Mouse (Mus musculus): ENCODE data around the gene Tshz2. TPM values are rescaled to one million over a fixed set of nuclear protein-coding genes. Genes with fewer than 3 reads are reported as not detected.
A peak's percentile ranks its signal among the peaks of the same experiment; 100 is the strongest.

Tshz2 gene
- polyA plus RNA-seq, 1 experiment from 2014 or later, result 5.1 TPM

DNA sequence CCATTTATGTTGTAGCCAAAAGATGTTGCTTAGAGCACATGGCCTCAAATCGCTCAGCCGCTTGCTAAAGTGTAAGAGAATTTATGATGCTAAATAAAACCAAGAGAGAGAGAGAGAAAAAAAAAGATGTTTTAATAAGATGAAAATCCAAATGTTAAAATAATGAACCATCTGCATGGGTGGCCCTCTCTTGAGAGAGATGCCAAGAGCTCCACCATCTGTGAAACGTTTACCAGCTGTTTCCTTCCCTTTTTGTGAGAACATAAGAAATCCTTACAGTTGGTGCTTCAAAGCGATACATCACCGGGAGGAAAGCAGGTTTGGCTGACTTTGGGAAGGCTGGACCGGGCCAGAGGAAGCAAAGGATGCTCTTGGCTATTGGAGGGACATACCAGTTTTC is 32.6 kb upstream of the Tshz2 start:
- H3K4me3 ChIP-seq, result no peak overlapping the region
- WGBS, result 89% methylated on average over 6 of the region's 6 CpGs
- no peak for DNase-seq (ENCODE audit: low spot score)
- no peak overlapping the region for H3K27ac ChIP-seq
- H3K27me3 ChIP-seq (ENCODE audit: insufficient read depth, poor library complexity, severe bottlenecking), result no peaks in the 10 kb centered on the region; the same call in 1 of the 2 replicates
- H3K36me3 ChIP-seq, result no peaks in the 10 kb centered on the region
- no peaks in the 10 kb centered on the region for H3K9me3 ChIP-seq
- no peaks in the 10 kb centered on the region for H3K4me1 ChIP-seq (replicated peaks)

DNA sequence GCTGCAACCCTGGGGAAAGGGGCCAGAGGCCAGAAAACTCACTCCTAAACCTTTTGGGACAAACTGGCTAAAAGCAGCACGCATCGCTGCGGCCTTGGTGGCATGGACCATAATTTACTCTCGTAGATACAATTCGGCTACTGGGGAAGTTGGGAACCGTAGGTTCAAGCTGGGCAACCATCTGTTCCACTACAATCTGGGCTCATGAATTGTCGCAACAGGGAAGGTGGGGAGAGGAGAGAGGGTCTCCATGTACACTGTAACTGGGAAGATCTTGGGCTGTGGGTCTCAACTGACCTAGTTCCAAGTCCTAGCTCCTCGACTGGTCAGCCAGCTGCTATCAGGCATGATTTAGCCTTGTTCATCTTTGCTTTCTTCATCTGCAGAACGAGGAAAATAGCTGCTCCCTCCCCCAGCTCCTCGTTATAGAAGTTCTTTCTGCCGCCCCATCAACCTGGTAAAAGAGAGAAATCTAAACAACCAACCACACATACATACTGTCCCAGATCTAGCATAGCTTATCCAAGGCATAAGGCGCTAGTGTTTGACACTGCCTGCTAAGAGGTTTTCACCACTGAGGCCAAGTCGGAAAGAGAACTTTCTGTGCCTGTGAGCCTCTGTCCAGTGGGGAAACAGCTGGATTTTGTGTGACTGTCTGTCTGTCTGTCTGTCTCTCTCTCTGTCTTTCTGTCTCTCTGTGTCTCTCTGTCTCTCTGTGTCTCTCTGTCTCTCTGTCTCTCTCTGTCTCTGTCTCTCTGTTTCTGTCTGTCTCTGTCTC is 25.7 kb upstream of the Tshz2 start:
- H3K9me3 ChIP-seq, result no peaks in the 10 kb centered on the region
- WGBS, result 82% methylated on average over 13 of the region's 13 CpGs
- no peak for DNase-seq (ENCODE audit: low spot score)
- no peak overlapping the region for H3K27ac ChIP-seq
- H3K27me3 ChIP-seq (ENCODE audit: insufficient read depth, poor library complexity, severe bottlenecking), result no peaks in the 10 kb centered on the region
- peaks cover 13% of the 10 kb centered on the region for H3K4me1 ChIP-seq (replicated peaks)
- H3K36me3 ChIP-seq, result no peaks in the 10 kb centered on the region
- H3K4me3 ChIP-seq, result no peak overlapping the region

DNA sequence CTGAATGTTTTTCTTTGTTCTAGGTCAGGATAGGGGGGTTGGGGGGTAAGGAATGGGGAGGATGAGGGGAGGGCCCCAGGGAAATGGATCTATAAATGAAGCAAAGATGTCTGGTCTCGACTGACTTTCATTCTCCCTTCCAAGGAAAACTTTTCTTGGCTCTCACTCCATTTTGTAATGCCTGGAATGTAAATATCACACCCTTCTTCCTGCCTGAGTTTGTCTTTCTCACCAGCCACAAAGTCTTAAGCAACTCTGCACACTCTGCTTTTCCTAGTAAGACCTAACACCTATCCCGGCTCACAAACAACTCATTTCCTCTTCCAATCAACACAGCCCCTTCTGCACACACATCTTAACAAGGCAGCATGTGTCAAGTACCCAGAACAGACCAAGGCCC is 25.0 kb upstream of the Tshz2 start:
- H3K36me3 ChIP-seq, result no peaks in the 10 kb centered on the region
- H3K27ac ChIP-seq, result no peak overlapping the region
- no peaks in the 10 kb centered on the region for H3K27me3 ChIP-seq (ENCODE audit: insufficient read depth, poor library complexity, severe bottlenecking)
- no peak overlapping the region for H3K4me3 ChIP-seq
- DNase-seq (ENCODE audit: low spot score), result no peak
- 67% methylated on average over 2 of the region's 2 CpGs for WGBS
- H3K9me3 ChIP-seq, result no peaks in the 10 kb centered on the region
- H3K4me1 ChIP-seq (replicated peaks), result peaks cover 13% of the 10 kb centered on the region

DNA sequence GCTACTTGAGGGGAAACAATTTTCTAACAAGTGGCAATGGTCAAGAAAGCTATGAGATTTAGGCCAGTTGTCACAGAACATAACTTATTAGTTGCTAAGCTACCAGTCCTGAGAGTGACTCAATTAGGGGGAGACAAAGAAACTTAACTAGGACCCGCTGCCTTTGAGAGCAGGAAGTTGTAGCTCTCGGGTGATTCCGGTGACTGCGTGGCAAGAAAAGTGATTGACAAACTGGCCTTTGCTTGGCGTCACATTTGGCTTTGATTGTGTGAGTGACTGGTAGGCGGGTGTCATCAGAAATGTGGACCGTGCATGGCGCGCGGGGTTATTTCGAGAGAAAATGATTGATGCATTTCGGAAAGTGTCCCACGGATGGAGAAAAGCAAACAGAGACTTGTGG is 22.9 kb upstream of the Tshz2 start:
- no peaks in the 10 kb centered on the region for H3K9me3 ChIP-seq
- no peak for DNase-seq (ENCODE audit: low spot score)
- H3K27ac ChIP-seq, result no peak overlapping the region
- WGBS, result 54% methylated on average over 13 of the region's 13 CpGs
- no peaks in the 10 kb centered on the region for H3K36me3 ChIP-seq
- peaks cover 13% of the 10 kb centered on the region for H3K4me1 ChIP-seq (replicated peaks)
- no peaks in the 10 kb centered on the region for H3K27me3 ChIP-seq (ENCODE audit: insufficient read depth, poor library complexity, severe bottlenecking)
- no peak overlapping the region for H3K4me3 ChIP-seq

DNA sequence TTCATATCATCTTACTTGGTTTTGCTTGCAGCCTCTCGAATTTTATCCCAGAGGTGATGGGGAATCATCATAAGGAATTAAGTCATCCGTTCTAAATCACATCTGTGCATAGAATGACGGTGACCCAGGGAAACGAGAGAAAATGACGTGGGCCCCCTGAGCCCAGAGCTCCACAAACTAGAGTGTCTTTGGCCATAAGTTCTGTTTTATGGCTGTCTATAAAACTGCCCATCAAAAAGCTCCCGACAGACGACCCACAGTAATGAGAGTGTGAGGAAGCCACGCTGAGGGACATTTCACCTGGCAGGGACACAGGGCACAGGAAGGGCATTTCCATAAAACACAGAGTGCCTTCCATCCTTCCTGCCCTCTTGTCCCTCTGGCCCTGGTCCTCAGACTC is 21.9 kb upstream of the Tshz2 start:
- Histone ChIP-seq H3K9me3 (no peaks in the 10 kb centered on the region), H3K36me3 (no peaks in the 10 kb centered on the region), H3K27ac (no peak overlapping the region), H3K4me3 (no peak overlapping the region), H3K4me1 (replicated peaks) (peaks cover 13% of the 10 kb centered on the region), H3K27me3 (ENCODE audit: insufficient read depth, poor library complexity, severe bottlenecking) (no peaks in the 10 kb centered on the region)
- WGBS, result 88% methylated on average over 8 of the region's 8 CpGs
- DNase-seq (ENCODE audit: low spot score), result no peak

DNA sequence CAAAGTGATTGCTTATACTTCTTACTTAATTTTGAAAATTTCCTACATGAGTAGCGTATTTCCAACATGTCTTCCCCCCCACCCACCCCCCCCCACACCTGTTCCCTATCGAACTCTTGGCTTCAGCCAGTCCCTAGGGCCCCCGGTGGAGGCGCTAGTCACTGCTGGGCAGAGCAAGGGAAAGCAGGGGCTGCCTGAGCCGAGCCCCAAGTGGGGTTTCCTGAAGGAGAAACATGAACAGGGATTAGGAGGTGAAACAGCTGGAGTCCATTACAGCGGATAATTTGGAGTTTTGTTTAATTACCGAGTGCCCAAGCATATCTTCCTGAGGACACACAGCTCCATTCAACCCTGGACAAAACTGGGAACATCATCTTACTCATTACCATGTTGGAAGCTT is 21.3 kb upstream of the Tshz2 start:
- no peak overlapping the region for H3K27ac ChIP-seq
- no peaks in the 10 kb centered on the region for H3K9me3 ChIP-seq
- no peak for DNase-seq (ENCODE audit: low spot score)
- H3K27me3 ChIP-seq (ENCODE audit: insufficient read depth, poor library complexity, severe bottlenecking), result no peaks in the 10 kb centered on the region
- H3K36me3 ChIP-seq, result no peaks in the 10 kb centered on the region
- no peak overlapping the region for H3K4me3 ChIP-seq
- 42% methylated on average over 7 of the region's 7 CpGs for WGBS
- peaks cover 13% of the 10 kb centered on the region for H3K4me1 ChIP-seq (replicated peaks)

DNA sequence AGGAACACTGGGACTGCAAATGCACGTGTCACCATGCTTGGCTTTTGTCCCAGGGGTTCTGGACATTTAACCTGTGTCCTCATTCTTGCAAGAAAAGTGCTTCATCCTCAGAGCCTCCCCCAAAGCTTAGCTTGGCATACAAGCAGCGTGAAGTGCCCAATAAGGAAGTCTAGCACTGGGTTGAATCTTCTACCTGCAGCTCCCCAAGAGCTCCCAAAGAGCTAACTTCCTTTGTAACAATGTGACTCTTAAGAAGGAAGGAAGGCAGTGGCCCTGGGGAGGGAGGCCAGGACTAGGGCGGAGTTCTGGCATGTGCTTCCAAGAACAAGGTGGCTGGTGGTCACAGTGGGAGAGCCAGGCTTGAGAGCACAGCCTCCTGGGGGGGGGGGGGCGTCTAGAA is 18.1 kb upstream of the Tshz2 start:
- DNase-seq (ENCODE audit: low spot score), result no peak
- WGBS, result 61% methylated on average over 4 of the region's 4 CpGs
- Histone ChIP-seq H3K4me1 (replicated peaks) (peaks cover 12% of the 10 kb centered on the region), H3K36me3 (no peaks in the 10 kb centered on the region), H3K9me3 (no peaks in the 10 kb centered on the region), H3K27ac (no peak overlapping the region), H3K27me3 (ENCODE audit: insufficient read depth, poor library complexity, severe bottlenecking) (no peaks in the 10 kb centered on the region), H3K4me3 (no peak overlapping the region)

DNA sequence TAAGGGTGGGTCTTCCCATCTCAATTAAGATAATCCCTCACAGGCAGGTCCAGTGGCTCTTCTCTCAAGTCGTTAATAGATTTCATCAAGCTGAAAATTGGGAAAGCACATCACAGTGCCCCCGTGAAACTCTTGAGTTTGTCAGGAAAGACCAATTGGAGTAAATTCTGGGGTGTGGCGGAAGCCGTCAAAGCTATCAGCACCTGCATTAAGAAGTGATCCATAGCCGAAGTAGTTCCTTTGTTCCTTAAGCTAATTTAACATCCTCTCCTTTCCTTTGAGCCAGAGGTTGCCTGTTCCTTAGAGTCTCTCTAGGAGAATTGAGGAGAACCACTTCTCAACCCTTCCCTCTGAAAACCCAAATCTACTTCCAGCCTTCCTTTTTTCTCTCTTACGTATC is 16.8 kb upstream of the Tshz2 start:
- H3K36me3 ChIP-seq, result no peaks in the 10 kb centered on the region
- no peak for DNase-seq (ENCODE audit: low spot score)
- H3K9me3 ChIP-seq, result no peaks in the 10 kb centered on the region
- 89% methylated on average over 6 of the region's 6 CpGs for WGBS
- H3K4me1 ChIP-seq (replicated peaks), result peaks cover 5% of the 10 kb centered on the region
- H3K27ac ChIP-seq, result no peak overlapping the region
- no peak overlapping the region for H3K4me3 ChIP-seq
- H3K27me3 ChIP-seq (ENCODE audit: insufficient read depth, poor library complexity, severe bottlenecking), result no peaks in the 10 kb centered on the region

DNA sequence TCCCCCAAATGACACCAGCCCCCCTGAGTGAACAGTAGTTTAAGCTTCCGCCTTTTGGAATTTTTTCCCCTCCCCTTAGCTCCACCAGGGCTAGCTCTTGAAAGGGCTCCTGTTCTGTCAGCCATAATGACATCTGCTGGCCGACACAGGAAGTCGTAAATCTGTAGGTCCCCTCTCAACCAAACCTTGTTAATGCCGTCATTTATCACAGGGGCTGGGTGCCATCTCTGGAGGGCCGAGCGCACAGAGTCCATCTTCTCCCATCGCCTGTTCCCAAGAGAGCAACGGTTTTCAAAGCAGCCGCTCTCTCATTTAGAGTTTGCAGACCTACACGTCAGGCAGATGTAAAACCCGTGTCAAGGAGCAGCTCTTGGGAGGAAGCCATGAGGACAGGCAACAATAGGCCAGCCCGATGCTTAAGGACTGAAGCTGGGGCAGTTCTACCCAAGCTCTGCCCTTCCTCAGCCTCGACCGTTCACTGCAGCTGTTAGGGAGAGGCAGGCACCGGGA is 11.6 kb upstream of the Tshz2 start:
- Histone ChIP-seq H3K27ac (peak overlapping the region; percentile 53; the same call in 1 of the 2 replicates), H3K9me3 (no peaks in the 10 kb centered on the region), H3K36me3 (no peaks in the 10 kb centered on the region), H3K4me1 (replicated peaks) (peaks cover 8% of the 10 kb centered on the region), H3K4me3 (no peak overlapping the region), H3K27me3 (ENCODE audit: insufficient read depth, poor library complexity, severe bottlenecking) (no peaks in the 10 kb centered on the region)
- peak; percentile 24 for DNase-seq (ENCODE audit: low spot score)
- WGBS, result 64% methylated on average over 15 of the region's 15 CpGs

DNA sequence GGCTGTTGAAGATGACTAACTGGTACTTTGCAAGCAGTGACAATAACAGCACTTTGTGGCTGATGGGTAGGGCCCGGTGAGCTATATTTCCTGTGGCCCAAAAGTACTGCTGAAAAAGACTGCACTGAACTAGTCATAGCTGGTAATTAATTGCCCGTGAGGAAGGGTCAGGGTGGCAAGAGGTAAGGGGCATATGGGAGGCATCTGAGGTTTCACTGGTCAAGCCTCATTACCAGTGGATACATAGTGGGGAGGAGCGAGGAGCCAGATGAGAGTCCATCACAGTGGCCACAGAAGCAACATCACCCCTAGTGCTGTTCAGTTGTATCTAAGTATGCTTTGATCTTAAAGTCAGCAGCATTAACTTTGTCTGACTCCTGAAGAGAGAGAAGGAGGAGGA is 2.7 kb upstream of the Tshz2 start:
- no peak for DNase-seq (ENCODE audit: low spot score)
- Histone ChIP-seq H3K27me3 (ENCODE audit: insufficient read depth, poor library complexity, severe bottlenecking) (no peaks in the 10 kb centered on the region; the same call in 1 of the 2 replicates), H3K4me3 (no peak overlapping the region), H3K36me3 (no peaks in the 10 kb centered on the region), H3K9me3 (no peaks in the 10 kb centered on the region), H3K27ac (no peak overlapping the region), H3K4me1 (replicated peaks) (peaks cover 30% of the 10 kb centered on the region)
- 89% methylated on average over 3 of the region's 3 CpGs for WGBS

DNA sequence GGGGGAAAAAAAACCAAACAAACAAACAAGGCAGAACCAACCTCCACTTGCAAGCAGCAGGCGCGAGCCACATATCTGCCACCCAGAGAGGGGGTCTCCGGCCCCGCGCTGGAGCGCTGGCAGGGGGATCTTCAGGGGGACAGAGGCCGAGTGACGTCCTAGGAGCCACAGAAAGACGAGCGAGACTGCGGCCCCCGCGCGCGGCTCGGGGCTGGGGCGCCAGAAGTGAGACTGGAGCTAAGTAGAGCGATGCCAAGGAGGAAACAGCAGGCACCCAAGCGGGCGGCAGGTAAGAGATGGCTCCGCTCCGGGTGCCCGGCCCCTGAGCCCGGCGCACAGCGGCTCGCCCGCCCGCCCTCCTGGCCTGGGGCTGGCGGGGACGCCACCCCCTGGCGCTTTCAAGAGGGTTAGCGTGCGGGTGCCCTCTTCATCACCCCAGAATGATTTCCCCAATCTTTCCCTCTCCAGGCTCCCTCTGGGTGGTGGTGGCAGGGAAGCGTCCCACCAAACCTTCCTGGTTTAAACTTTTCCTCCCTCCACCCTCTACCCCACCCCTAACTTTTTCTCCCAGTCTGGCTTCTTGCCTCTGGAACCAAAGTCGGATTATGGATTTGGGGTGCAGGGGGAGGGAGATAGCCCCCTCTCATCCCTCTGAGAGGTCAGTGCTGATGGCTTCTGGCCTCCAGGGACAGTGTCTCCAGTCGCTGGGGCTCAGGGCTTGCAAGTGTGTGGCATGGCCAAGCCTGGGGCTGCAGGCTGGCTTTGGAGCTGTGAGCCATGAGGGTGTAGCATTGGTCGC is 877 bp downstream of the Tshz2 start:
- H3K9me3 ChIP-seq, result no peaks in the 10 kb centered on the region
- peaks cover 42% of the 10 kb centered on the region for H3K4me1 ChIP-seq (replicated peaks)
- DNase-seq (ENCODE audit: low spot score), result peak; percentile 55
- H3K27ac ChIP-seq, result peak overlapping the region; percentile 90
- H3K4me3 ChIP-seq, result peak overlapping the region; percentile 77
- H3K27me3 ChIP-seq (ENCODE audit: insufficient read depth, poor library complexity, severe bottlenecking), result no peaks in the 10 kb centered on the region; the same call in 1 of the 2 replicates
- WGBS, result under 1% methylated on average over 38 of the region's 38 CpGs
- no peaks in the 10 kb centered on the region for H3K36me3 ChIP-seq

DNA sequence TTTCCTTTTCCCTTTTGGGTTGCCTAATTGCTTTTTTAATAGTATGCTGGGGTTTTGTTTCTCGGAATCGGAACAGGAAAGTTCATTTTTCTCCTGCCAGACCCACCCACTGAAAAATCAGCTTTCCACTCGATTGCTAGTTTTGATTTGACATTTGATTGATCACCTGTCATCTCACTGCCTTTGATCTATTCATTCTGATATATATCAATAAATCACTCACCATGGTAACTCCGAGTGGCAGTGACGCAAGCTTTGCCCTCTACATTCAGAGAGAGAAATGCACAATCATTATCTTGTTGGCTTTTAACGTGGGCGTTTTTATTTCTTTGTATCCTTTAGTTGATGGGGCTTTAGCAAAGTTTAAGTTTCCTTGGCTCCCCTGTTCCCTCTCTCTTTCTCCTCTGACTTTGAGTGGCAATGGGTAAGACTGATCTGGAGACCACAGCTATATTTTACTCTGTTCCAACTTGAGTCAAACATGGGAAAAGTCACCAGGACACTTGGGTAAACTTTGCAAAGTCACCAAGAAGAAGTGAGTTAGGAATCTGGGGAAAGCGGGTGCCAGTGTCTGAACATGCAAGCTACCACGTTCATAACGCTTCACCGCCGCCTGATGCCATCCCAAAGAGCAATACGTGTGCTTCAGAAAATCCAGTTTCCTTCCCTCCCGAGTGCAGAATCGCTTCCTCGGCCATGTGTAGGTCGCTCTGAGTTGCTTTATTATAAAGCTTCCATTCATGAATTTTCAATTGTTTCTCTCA is 2.0 kb downstream of the Tshz2 start:
- DNase-seq (ENCODE audit: low spot score), result no peak
- H3K9me3 ChIP-seq, result no peaks in the 10 kb centered on the region
- peaks cover 42% of the 10 kb centered on the region for H3K4me1 ChIP-seq (replicated peaks)
- 57% methylated on average over 17 of the region's 17 CpGs for WGBS
- H3K36me3 ChIP-seq, result no peaks in the 10 kb centered on the region
- no peaks in the 10 kb centered on the region; the same call in 1 of the 2 replicates for H3K27me3 ChIP-seq (ENCODE audit: insufficient read depth, poor library complexity, severe bottlenecking)
- H3K27ac ChIP-seq, result peak overlapping the region; percentile 90; the same call in 1 of the 2 replicates
- peak overlapping the region; percentile 77 for H3K4me3 ChIP-seq

All from hindbrain, embryonic 10.5 days (tissue).